Mouse (Mus musculus) bone marrow, adult 2 months (tissue): ENCODE results near the gene Angpt4.

Source experiments
- CTCF ChIP-seq: fragments of 200-500 bp; IDR thresholded peaks from 2 replicates; pipeline ENCODE4 v1.5.1; 2011; ENCODE audit warnings: low read length, control low read depth; ENCODE audit not compliant: control insufficient read depth, insufficient read depth
- POLR2A ChIP-seq: fragments of 200-500 bp; IDR thresholded peaks from 2 replicates; pipeline ENCODE4 v1.6.1; 2011; ENCODE audit warnings: low read depth, mild to moderate bottlenecking, control low read depth, low read length, borderline replicate concordance; ENCODE audit not compliant: control insufficient read depth

DNA sequence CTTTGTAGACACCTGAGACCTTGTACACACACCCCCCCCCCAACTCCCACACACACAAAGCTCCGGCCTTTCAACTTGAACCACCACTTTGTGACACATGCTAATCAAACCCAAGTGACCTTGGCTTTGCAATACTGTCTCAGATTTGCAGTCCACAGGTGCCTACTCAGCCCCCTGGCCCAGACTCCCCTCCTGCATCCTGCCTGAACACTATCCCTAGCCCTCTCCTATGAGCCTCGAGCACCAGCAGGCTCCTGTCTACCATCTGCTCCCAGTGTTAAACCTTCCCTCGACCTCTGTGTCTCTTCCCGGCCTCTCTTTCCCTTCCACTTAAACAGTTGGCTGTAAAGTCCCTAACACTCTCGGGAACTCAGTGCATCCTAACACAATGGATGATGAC, 80.4 kb downstream of the Angpt4 start:
- no peak for TF ChIP-seq CTCF
- no peak for TF ChIP-seq POLR2A
